13 mouse cellular contexts compared by ENCODE assay signal in genomic region chr5:28355614-28356013, GRCm38 (mm10).
"Had no signal": no experiment of that assay in that cellular context is flagged by ENCODE, and none has a peak within 500 bp of the region (broad histone marks: within the 10 kb centered on the region; RNA-seq: fewer than 3 reads in every experiment).

No protein-coding gene starts in this region.

- DNase-seq: lung, adult 18-20 months; lung, embryonic 14.5 days; lung, postnatal 10 days; midbrain, embryonic 14.5 days; retina, postnatal 1 day; right cerebral cortex, adult 18-20 months; right cerebral cortex, postnatal 25 days; right cerebral cortex, postnatal 4 days; spleen, adult 18-20 months; thymus, adult 18-20 months; thymus, postnatal 14 days; thymus, postnatal 36 days had no signal

- ATAC-seq: midbrain, embryonic 16.5 days had no signal
